Mouse (Mus musculus) intestine, embryonic 15.5 days (tissue): ENCODE measurements at regions not wholly inside any gene's neighbourhood (a gene's known extent, or its start where the extent isn't known, plus 50 kb on each side); places are given as distances from the start of the nearest gene placed in this dataset.

Source experiments
- ATAC-seq: fragments of 200-750 bp; cut with Nextera tagmentation; 2 replicates; pipeline ENCODE4 v1.8.0; 2017; ENCODE audit warnings: moderate TSS enrichment, moderate library complexity
- H3K27ac ChIP-seq: fragments of 300-500 bp; sonication (generic); 2 replicates; pipeline ENCODE4 v1.5.1; 2015; ENCODE audit warnings: mild to moderate bottlenecking, inconsistent platforms
- H3K27me3 ChIP-seq: fragments of 300-500 bp; sonication (generic); replicated peaks from 2 replicates; pipeline ENCODE4 v1.6.1; 2015; ENCODE audit warnings: inconsistent platforms
- H3K36me3 ChIP-seq: fragments of 300-500 bp; sonication (generic); 2 replicates; pipeline ENCODE4 v1.6.1; 2015; ENCODE audit warnings: inconsistent platforms
- H3K4me1 ChIP-seq: fragments of 300-500 bp; sonication (generic); replicated peaks from 2 replicates; pipeline ENCODE4 v1.6.1; 2015; ENCODE audit warnings: inconsistent platforms
- H3K4me2 ChIP-seq: fragments of 300-500 bp; sonication (generic); replicated peaks from 2 replicates; pipeline ENCODE4 v1.6.1; 2015; ENCODE audit warnings: mild to moderate bottlenecking, inconsistent platforms
- H3K4me3 ChIP-seq: fragments of 300-500 bp; sonication (generic); replicated peaks from 2 replicates; pipeline ENCODE4 v1.5.1; 2015; ENCODE audit warnings: inconsistent platforms
- H3K9ac ChIP-seq: fragments of 300-500 bp; sonication (generic); 2 replicates; pipeline ENCODE4 v1.6.1; 2015; ENCODE audit warnings: inconsistent platforms
- H3K9me3 ChIP-seq: fragments of 300-500 bp; sonication (generic); 2 replicates; pipeline ENCODE4 v1.6.1; 2016; ENCODE audit warnings: inconsistent platforms
- WGBS: fragments of 180-500 bp; shearing (Covaris S2); methylation state at CpG from one replicate; pipeline ENCODE4 v1.1.7; 2015; 5-methylcytosine and 5-hydroxymethylcytosine counted together

- ATAC-seq, result no peak
Measured at GRCm38 (mm10) chr1:41393287-41393686, 587.9 kb downstream of the Tmem182 start.

GRCm38 (mm10) chr1:41395081-41395480 is 589.7 kb downstream of the Tmem182 start:
- Histone ChIP-seq H3K4me1 (peaks cover 5% of the 10 kb centered on the region), H3K27me3 (no peaks in the 10 kb centered on the region), H3K9ac (no peak overlapping the region), H3K36me3 (no peaks in the 10 kb centered on the region), H3K4me2 (no peak overlapping the region), H3K9me3 (no peaks in the 10 kb centered on the region), H3K27ac (no peak overlapping the region), H3K4me3 (no peak overlapping the region)
- WGBS, result 80% methylated on average over 3 of the region's 3 CpGs
- ATAC-seq, result no peak

More at GRCm38 (mm10) chr1:41393287-41393686, 587.9 kb downstream of the Tmem182 start:
- Histone ChIP-seq H3K36me3 (no peaks in the 10 kb centered on the region), H3K27ac (no peak overlapping the region), H3K27me3 (no peaks in the 10 kb centered on the region), H3K4me2 (no peak overlapping the region), H3K9me3 (no peaks in the 10 kb centered on the region), H3K4me3 (no peak overlapping the region), H3K9ac (no peak overlapping the region), H3K4me1 (peaks cover 6% of the 10 kb centered on the region)
- WGBS, result 46% methylated on average over 4 of the region's 4 CpGs

- 82% methylated on average over 5 of the region's 5 CpGs for WGBS
- Histone ChIP-seq H3K4me3 (no peak overlapping the region), H3K27me3 (no peaks in the 10 kb centered on the region), H3K9me3 (no peaks in the 10 kb centered on the region), H3K9ac (no peak overlapping the region), H3K4me2 (no peak overlapping the region), H3K4me1 (no peaks in the 10 kb centered on the region), H3K36me3 (no peaks in the 10 kb centered on the region), H3K27ac (no peak overlapping the region)
- no peak for ATAC-seq
Measured at GRCm38 (mm10) chr1:41410533-41410932, 605.1 kb downstream of the Tmem182 start.

- no peak overlapping the region for H3K9ac ChIP-seq
- 83% methylated on average over 3 of the region's 3 CpGs for WGBS
- H3K4me1 ChIP-seq, result no peaks in the 10 kb centered on the region
- no peaks in the 10 kb centered on the region for H3K36me3 ChIP-seq
- no peak for ATAC-seq
- no peak overlapping the region for H3K4me2 ChIP-seq
- H3K9me3 ChIP-seq, result no peaks in the 10 kb centered on the region
- H3K27ac ChIP-seq, result no peak overlapping the region
- H3K4me3 ChIP-seq, result no peak overlapping the region
- H3K27me3 ChIP-seq, result no peaks in the 10 kb centered on the region
Measured at GRCm38 (mm10) chr1:41411641-41412040, 606.2 kb downstream of the Tmem182 start.

GRCm38 (mm10) chr1:41412078-41412477 is 606.7 kb downstream of the Tmem182 start:
- Histone ChIP-seq H3K27ac (no peak overlapping the region), H3K4me3 (no peak overlapping the region), H3K9me3 (no peaks in the 10 kb centered on the region), H3K36me3 (no peaks in the 10 kb centered on the region), H3K4me2 (no peak overlapping the region), H3K4me1 (no peaks in the 10 kb centered on the region), H3K27me3 (no peaks in the 10 kb centered on the region), H3K9ac (no peak overlapping the region)
- no peak for ATAC-seq
- 89% methylated on average over 8 of the region's 8 CpGs for WGBS

GRCm38 (mm10) chr1:41420489-41421327 is 615.3 kb downstream of the Tmem182 start:
- no peak overlapping the region for H3K4me3 ChIP-seq
- H3K9me3 ChIP-seq, result no peaks in the 10 kb centered on the region
- 74% methylated on average over 3 of the region's 3 CpGs for WGBS
- H3K4me1 ChIP-seq, result no peaks in the 10 kb centered on the region
- H3K27ac ChIP-seq, result no peak overlapping the region
- no peaks in the 10 kb centered on the region for H3K27me3 ChIP-seq
- H3K36me3 ChIP-seq, result no peaks in the 10 kb centered on the region
- no peak overlapping the region for H3K9ac ChIP-seq
- no peak overlapping the region for H3K4me2 ChIP-seq
- ATAC-seq, result no peak

- H3K36me3 ChIP-seq, result no peaks in the 10 kb centered on the region
- H3K9me3 ChIP-seq, result no peaks in the 10 kb centered on the region
- WGBS, result 54% methylated on average over 6 of the region's 6 CpGs
- no peak overlapping the region for H3K4me3 ChIP-seq
- no peaks in the 10 kb centered on the region for H3K4me1 ChIP-seq
- H3K27me3 ChIP-seq, result no peaks in the 10 kb centered on the region
- no peak overlapping the region for H3K9ac ChIP-seq
- no peak overlapping the region for H3K4me2 ChIP-seq
- no peak overlapping the region for H3K27ac ChIP-seq
- ATAC-seq, result no peak
Measured at GRCm38 (mm10) chr1:41427853-41428252, 622.5 kb downstream of the Tmem182 start.

GRCm38 (mm10) chr1:41431127-41431690 is 625.8 kb downstream of the Tmem182 start:
- H3K27me3 ChIP-seq, result no peaks in the 10 kb centered on the region
- H3K4me2 ChIP-seq, result no peak overlapping the region
- no peak overlapping the region for H3K4me3 ChIP-seq
- H3K9me3 ChIP-seq, result no peaks in the 10 kb centered on the region
- WGBS, result 45% methylated on average over 7 of the region's 7 CpGs
- H3K36me3 ChIP-seq, result no peaks in the 10 kb centered on the region
- H3K27ac ChIP-seq, result no peak overlapping the region
- no peaks in the 10 kb centered on the region for H3K4me1 ChIP-seq
- no peak for ATAC-seq
- H3K9ac ChIP-seq, result no peak overlapping the region

GRCm38 (mm10) chr1:41435379-41435778 is 630.0 kb downstream of the Tmem182 start:
- WGBS, result 78% methylated on average over 3 of the region's 3 CpGs
- Histone ChIP-seq H3K4me1 (no peaks in the 10 kb centered on the region), H3K27ac (no peak overlapping the region), H3K4me2 (no peak overlapping the region), H3K9ac (no peak overlapping the region), H3K9me3 (no peaks in the 10 kb centered on the region), H3K27me3 (no peaks in the 10 kb centered on the region), H3K36me3 (no peaks in the 10 kb centered on the region), H3K4me3 (no peak overlapping the region)
- no peak for ATAC-seq

GRCm38 (mm10) chr1:41449972-41450371 is 644.6 kb downstream of the Tmem182 start:
- Histone ChIP-seq H3K4me2 (no peak overlapping the region), H3K36me3 (no peaks in the 10 kb centered on the region), H3K27ac (no peak overlapping the region), H3K9ac (no peak overlapping the region), H3K4me3 (no peak overlapping the region), H3K4me1 (no peaks in the 10 kb centered on the region), H3K9me3 (no peaks in the 10 kb centered on the region), H3K27me3 (no peaks in the 10 kb centered on the region)
- ATAC-seq, result no peak
